Mouse (Mus musculus) heart, postnatal 4 days (tissue): ENCODE results near the gene Bsg. TPM values are rescaled to one million over a fixed set of nuclear protein-coding genes. Genes with fewer than 3 reads are reported as not detected.

ENCODE experiments used
- DNase-seq: peaks from one replicate; pipeline ENCODE4 v3.0.0; 2021
- total RNA-seq, 2 experiments: library from RNA; stranded (reverse); gene quantifications; 2 replicates each; pipeline ENCODE4 v1.2.3; 2021

Bsg gene
- total RNA-seq, 2 experiments from 2014 or later = 793 to 876 TPM

DNA sequence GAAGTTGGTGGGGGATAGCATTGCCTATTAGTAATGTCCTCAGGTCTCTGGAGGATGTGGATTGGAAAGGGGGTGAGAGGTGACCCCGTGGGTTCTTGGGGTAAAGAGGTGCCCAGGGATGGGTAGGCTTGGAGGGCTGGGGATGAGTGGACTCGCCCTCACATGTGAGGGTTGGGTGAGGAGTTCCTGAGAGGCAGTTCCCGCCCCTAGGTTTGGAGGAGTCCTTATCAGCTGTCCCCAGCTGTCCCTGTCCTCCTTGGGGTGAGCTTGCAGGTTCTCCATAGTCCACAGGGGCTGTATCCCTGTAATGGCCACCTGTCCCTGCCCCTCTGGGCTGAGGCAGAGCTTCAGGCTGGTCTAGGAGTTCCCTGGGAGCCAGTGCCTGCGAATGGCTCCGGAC is 1.7 kb downstream of the Bsg start:
- DNase-seq = no peak

DNA sequence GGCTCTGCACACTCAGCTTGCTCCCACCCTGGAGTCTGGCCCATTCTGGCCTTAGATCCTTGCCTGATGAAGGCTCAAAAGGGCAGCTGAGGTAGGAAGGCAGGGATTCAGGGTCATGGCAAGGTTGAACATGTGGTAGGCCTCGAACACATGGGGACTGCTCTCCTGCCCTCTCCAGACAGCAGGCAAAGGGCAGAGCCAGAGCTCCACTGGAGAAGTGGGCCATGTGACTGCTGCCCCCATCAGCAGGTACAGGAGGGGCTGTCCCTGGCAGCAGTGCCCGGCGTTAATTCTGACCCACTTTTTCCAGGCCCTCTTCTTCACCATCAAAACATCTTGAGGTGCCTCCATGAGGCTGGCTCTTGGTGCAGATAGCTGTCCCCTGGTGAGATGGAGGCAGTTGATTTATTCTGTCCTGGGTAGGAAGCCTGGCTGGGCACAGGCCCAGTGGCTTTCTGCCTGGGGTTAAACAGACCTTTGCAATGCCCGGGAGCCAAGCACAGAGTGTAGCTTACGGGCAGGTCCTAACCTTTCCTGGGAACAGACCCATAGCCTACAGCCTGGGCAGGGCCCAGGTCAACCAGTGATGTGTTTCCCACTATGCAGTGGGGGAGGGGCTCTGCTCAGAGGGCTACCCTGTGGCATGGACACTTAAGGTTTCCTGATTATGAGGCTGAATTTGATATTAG is 2.3 kb downstream of the Bsg start:
- DNase-seq = no peak

DNA sequence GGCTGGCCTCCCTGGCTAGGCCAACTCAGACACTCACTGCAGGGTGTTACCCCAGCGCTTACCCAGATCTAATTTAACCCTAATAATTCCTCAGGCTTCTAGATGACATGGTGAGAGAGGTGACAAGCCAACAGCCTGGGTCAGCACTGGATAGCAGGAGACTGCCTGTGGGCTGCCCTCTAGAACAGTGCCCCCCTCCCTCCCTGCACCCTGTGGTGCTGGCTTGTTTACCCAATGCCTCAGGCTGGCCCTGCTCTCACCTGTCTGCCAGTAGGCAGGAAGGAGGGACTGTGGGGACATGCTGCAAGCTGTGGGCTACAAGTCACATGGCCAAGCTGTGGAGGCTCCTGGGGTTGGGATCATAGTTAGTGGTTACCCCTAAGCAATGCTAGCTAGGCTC is 2.9 kb downstream of the Bsg start:
- DNase-seq = no peak

DNA sequence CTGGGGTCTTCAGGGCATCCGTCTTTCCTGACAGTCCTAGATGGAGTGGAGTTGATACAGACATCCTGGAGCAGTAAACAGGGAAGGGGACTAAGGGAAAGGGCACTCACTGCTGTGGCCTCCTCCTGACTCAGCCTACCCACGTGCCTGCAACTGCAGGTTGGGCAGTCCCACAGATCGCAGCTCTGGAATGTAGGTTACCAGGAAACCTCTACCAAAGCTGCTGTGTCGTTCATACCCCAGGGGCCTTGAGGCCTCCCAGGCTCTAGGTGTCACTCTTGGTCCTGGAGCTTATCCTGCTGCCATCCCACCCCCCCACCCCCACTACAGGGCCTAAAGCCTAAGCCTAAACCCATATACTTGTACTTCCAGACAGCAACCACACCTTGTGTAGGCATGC is 3.5 kb downstream of the Bsg start:
- no peak for DNase-seq

DNA sequence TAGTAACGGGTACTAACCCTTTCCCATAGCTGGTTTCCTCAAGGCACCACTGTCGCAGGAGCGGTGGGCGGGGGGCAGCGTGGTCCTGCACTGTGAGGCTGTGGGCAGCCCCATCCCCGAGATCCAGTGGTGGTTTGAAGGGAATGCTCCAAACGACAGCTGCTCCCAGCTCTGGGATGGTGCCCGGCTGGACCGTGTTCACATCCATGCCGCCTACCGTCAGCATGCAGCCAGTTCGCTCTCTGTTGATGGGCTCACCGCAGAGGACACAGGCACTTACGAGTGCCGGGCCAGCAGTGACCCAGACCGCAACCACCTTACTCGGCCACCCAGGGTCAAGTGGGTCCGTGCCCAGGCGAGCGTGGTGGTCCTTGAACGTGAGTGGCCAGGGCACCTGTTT is 4.4 kb downstream of the Bsg start:
- no peak for DNase-seq

DNA sequence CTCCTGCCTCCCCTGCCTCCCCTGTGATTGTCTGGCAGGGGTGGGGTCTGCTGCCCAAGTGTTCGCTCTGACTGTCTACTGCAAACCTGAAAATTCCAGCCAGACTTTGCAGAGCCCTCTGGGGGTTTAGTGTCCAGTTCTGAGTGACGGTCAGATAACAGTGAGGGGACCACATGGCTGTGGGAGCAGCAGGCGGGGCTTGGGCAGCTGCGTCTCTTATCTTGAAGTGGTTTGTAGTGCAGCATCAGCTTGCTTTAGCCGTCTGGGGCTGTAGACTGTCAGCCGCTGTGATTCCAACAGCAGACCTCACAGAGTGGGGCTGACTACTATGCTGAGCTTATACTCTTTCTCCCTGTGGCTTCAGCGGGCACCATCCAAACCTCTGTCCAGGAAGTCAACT is 5.0 kb downstream of the Bsg start:
- DNase-seq = no peak

DNA sequence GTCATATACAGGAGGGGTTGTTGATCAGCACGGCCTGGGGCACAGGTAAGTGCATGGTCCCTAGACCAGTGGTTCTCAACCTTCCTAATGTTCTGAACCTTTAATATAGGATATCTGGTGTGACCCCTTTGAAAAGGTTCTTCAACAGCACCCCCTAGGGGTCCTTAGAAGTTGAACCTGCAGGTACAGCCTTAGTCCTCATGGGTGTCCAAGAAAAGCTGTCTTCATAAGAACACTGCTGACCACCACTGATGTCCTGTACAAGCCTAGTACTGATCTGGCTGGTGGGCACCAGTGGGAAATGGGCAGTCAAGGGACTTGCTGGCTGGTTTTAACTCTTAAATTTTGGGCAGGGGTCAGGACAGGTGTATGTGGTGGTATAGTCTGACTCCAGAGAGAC is 7.7 kb downstream of the Bsg start:
- no peak for DNase-seq

DNA sequence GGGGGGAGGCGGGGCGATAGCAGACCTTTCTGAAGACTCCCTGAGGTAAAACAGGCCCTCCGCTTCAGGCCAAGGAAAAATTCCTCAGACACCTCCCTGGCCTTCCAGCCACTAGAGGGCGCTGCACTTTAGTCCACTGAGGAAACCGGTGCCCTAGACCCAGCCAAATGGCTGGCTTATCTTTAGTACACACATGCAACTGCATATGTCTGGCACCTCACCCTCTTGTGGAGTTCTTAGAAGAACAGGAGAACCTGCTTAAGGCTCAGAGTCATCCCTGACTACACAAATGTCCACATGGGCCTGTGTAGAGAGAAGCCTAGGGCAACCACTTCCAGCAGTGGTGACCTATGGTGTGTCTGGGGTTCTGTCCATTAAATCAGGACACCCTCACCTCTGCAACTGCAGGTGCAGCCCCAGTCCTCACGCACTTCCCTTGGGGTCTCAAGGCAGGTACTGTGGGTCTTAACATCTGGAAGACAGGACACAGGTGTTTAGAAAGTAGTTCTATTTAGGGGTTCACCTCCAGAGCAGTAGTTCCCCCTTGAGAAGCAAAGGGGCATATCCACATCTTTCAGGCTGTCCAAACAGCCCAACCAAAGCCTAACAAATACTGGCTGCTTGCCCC is 8.3 kb downstream of the Bsg start:
- peak; percentile 89 for DNase-seq

DNA sequence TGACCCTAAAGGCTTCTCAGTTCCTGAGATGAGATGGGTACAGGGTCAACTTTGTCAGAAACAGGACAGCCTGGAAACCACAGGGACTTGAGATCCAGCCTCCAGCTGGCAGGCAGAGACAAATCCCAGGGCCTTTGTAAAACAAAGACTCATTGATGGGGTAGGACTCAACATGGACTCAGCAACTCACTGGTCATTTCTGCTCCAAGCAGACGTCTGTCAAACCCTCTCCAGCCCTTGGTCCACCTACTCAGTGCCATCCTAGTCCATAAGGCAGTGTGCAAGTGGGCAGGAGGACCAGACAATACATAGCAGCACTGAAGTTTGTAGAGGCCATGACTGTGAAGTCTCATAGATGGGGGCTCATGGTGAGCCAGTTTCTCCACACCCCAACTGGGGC is 8.9 kb downstream of the Bsg start:
- no peak for DNase-seq

DNA sequence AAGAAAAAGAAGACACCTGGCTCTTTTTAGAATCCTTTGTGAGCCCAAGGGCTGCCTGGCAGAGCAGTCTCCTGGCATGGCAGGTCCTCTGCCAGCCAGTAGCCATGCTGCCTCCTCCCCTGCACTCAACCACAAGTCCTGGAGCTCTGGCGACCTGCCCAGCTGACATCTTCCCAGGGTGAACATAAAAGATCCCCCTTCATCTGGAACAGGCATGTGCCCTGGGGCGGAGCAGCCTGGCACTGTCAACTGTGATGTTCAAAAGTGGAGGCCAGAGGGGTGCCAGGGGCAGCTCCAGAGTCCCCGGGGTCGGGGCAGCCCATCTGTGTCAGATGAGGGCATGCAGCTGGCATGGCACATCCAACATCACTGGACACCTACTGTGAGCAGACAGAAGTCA is 10.7 kb downstream of the Bsg start:
- DNase-seq = no peak

DNA sequence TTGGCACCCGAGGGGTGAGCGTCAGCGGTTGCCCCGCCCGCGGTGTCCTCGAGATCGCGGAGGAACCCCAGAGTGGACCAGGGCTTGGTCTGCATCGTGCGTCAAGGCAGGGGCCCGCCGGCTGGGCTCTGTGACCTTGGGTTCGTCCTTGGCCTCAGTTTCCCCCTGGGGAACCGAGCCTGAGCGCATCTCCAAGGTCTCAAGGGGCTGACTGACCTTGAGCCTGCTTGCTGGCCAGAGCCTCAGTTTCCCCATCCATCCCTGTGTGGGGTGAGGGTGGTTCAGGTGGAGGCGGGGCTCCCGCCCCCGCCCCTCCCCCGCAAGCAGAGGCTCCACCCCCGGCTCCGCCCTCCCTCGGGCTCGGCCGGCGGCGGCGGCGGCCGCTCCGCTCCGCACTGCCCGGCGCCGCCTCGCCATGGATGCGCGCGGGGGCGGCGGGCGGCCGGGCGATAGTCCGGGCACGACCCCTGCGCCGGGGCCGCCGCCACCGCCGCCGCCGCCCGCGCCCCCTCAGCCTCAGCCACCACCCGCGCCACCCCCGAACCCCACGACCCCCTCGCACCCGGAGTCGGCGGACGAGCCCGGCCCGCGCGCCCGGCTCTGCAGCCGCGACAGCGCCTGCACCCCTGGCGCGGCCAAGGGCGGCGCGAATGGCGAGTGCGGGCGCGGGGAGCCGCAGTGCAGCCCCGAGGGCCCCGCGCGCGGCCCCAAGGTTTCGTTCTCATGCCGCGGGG is 12.1 kb downstream of the Bsg start, which contains the start of gene Hcn2:
Gene Hcn2 (plus strand): TSS at position 381 of the 734 bp plus-strand sequence.
- no peak for DNase-seq

DNA sequence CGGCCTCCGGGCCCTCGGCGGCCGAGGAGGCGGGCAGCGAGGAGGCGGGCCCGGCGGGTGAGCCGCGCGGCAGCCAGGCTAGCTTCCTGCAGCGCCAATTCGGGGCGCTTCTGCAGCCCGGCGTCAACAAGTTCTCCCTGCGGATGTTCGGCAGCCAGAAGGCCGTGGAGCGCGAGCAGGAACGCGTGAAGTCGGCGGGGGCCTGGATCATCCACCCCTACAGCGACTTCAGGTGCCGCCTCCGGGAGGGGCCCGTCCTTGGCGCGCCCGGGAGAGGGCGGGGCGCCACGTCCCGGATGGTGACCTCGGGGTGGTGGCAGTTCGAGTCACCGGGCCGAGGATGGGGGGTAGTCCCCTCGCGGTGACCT is 12.7 kb downstream of the Bsg start:
- DNase-seq = no peak

DNA sequence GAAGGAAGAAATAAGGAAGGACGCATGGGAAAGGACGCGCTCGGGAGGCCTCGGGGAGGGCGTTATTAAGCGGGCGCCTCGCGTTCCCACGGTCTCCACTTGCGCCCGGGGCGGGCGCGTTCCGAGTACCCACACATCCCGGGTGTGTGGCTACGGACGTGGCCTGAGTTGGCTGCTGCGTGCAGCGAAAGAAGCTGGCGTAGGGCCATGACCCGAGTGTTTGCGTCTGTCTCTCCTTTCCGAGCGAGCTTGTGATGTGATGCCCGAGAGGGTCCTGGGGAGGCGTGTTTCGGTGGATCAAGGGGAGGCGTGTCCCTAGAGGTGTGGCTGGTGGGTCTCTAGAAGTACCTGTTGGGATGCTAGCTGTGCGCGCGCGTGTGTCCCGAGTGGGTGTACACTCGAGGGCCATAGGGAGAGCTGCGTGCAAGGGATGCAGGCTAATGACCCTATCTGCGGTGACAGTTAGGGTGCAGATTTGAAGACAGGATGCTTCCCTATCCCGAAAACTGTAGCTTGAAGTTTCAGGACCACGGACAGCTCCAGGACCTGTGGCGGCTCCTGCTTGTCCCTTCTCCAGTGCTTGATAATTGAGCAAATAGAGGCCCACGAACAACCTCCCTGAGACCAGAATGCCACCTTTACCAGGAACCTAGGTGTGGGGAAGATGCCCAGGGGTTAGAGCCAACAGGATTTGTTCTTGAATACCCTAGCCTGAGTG is 13.5 kb downstream of the Bsg start:
- peak; percentile 89 for DNase-seq

DNA sequence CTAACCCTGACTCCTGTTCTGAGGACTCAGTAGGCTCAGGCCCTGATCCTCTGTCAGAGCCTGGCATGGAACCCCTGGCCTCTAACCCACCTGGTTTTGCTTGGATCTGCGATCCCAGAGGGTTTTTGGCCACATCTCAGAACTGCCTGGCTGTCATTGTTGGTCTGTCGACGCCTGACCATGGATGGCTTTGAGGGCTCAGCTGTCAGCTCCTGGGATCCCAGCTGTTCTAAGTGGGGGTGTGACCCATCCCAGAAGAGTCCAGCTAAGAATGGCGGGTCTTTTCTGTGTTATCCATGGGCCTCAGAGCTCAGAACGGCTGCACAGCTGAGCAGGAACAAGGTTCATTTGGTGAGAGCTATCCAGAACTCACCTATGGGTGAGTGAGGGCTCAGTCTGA is 16.8 kb downstream of the Bsg start:
- DNase-seq = no peak

DNA sequence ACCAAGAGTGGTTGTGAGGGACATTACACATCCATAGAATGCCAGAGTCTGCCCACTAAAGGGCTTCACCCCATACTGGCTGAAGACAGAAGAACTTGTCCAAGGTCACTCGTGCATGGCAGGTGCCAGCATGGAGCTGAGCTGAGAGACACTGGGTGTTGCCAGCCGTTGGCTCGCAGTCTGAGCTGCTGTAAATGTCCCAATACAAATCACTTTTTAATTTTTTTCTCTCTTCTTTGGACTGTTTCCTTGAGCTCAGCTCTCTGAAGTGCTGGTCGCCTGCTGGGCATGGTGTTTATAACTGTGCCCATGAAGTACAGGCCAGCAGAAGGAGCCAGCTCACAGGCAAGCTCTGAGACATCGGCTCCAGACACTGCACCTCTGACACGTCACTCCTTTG is 18.8 kb downstream of the Bsg start:
- DNase-seq = no peak

DNA sequence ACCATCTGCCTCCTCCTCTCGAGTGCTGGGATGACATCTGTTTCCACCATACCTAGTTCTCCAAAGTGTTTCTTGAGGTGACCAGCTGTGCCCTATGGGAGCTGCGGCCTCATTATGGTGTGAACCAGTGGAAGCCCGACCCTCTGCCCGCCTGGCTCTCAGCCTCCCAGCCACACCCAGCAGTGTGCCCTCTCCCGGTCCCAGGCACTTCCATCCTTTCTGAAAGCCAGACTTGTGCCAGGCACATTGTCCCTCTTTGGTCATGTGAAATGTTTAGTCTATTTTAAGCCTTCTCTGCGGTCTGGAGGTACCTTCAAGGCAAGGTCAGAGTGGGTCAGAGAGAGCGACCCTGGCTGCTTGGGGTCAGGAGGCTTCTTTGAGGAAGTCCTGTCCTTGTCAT is 19.4 kb downstream of the Bsg start:
- peak; percentile 53 for DNase-seq

DNA sequence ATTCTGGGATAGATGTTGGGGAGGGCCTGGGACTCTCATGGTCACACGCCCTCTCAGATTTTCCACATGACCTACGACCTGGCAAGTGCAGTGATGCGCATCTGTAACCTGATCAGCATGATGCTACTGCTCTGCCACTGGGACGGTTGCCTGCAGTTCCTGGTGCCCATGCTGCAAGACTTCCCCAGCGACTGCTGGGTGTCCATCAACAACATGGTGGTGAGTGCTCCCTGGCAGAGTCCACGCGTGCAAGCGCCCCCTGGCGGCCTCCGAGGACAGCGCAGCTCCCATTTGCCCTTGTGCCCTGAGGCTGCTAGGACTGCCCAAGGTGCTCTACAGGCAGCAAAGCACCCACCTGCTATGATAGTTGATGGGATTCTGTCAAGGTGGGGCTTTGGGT is 21.8 kb downstream of the Bsg start:
- peak; percentile 69 for DNase-seq

DNA sequence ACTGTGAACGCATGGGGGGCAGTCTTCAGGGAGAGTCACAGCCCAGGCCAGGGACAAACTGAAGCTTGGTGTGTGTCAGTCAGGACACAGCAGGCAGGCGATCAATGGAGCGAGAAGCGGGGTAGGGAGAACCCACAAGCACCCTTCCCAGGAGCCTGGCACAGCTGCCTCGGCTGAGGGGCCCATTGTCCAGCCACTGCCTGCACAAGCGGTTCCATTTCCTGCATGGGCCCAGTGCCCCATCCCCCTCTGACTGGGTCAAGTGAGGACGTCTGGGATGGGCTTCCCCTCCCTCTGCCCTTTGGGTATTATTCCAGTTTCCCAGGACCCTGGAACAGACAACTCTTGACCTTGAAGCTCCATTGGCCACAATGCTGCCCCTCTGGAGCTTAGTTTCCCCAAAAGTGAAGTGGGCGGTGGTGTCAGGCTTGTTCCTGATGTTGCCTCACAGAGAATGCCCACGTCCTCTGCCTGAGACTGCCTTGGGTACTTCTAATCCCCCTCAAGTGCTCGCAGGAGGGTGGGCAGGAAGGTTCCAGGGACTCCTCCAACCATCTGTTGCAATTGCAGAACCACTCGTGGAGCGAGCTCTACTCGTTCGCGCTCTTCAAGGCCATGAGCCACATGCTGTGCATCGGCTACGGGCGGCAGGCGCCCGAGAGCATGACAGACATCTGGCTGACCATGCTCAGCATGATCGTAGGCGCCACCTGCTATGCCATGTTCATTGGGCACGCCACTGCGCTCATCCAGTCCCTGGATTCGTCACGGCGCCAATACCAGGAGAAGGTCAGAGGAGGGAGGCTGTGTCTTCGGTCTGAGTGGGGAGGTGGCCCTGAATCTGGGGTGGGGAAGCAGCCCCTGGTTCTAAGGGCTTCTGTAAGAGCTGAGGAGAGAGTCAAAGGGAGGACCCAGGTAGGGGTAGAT is 24.3 kb downstream of the Bsg start:
- no peak for DNase-seq

DNA sequence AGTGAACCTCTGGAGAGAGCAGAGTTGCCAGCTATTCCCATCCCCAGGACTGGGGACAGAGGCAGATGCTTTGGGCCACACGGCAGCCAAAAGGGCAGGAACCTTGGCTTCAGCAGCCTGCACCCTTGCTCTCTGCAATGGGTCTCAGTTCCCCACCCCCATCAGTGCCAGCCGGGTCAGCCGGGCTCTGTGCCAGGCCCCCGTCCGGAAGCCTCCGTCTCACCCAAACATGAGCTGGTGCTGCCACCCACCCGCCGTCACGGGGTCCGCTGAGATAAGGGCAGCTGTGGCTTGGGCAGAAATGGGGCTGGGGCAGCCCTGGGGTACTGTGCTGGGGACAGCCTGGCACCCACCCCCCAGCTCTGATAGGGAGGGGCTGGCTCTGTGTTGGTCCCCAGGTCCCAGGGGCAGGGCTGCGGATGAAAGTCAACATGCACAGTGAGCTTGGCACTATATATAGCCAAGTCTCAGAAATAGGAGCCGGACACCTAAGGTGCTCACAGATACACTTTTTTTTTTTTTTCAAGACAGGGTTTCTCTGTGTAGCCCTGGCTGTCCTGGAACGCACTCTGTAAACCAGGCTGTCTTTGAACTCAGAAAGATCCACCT is 25.2 kb downstream of the Bsg start:
- peak; percentile 68 for DNase-seq

DNA sequence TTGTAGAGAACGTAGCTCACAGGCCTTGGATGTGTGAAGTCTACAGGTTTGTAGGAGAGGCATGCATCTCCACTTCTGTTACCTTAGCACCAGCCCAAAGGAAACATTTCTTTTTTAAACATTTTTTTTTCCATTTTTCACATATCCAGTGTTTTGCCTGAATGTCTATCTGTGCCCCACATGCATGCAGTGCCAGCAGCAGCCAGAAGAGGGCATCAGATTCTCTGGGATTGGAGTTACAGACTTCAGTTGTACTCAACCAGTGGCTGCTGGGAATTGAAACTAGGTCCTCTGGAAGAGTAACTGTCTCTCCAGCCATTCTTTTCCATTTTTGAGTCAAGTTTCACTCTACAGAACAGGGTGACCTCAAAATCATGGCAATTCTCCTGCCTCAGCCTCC is 28.2 kb downstream of the Bsg start:
- no peak for DNase-seq

DNA sequence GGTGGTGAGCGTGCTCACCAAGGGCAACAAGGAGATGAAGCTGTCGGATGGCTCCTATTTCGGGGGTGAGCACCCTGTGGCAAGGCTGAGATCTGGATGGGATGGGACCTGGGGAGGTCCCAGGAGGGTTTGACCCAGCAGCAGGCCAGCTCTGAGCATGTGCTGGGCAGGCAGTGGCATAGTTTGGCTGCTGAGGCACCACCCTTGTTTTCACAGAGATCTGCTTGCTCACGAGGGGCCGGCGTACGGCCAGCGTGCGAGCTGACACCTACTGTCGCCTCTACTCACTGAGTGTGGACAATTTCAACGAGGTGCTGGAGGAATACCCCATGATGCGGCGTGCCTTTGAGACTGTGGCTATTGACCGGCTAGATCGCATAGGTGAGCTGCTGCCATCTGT is 29.6 kb downstream of the Bsg start:
- no peak for DNase-seq

DNA sequence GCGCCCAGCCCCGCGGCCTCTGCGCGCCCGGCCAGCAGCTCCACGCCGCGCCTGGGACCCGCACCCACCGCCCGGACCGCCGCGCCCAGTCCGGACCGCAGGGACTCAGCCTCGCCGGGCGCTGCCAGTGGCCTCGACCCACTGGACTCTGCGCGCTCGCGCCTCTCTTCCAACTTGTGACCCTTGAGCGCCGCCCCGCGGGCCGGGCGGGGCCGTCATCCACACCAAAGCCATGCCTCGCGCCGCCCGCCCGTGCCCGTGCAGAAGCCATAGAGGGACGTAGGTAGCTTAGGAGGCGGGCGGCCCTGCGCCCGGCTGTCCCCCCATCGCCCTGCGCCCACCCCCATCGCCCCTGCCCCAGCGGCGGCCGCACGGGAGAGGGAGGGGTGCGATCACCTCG is 31.1 kb downstream of the Bsg start:
- no peak for DNase-seq
